Mouse (Mus musculus) right cerebral cortex, postnatal 36 days (tissue): ENCODE data around the gene Zbtb22.

Source experiments
- DNase-seq, 2 experiments: peaks; one replicate each; pipeline ENCODE4 v3.0.0; 2022; ENCODE audit warnings: low spot score in 2 of 2, mixed read lengths in 1 of 2

Gene Zbtb22

DNA sequence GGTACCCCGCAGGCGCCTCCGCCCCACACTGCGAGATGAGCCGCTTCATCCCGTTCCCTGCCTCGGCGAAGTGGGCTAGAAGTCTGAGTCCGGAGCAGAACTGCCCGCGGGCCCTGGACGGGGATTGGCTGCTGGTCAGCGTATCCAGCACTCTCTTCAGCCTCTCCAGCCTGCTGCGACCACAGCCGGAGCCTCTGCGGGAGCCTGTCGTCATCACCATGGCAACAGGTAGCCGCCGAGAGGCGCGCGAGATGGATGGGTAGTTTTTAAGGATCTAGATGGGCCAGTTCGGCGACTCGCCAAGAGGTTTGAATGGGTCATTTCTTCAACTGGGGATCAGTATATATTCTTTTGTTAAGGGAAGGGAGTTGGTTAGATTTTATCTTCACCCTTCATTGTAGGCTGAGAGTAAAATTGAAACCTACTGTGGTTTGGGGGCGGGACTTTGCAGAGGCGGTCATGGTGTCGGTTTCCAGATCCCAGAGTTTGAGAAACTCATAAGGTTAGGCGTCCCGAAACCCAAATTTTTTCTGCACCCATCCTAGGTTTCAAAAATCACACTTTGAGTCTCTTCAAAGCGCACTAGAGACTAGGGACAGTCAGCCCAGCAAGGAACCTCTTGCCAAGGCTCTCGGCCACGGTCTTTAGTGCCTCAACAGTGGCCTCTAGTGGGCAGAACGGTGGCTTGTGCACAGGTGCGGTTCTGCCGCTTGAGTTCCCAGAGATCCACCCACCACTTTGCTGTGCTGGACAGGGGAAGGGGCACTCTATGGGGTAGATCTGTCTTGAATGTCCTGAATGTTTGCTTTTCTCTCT, 4.8 kb downstream of the Zbtb22 start:
- DNase-seq, result peak; percentile 63 to 65

DNA sequence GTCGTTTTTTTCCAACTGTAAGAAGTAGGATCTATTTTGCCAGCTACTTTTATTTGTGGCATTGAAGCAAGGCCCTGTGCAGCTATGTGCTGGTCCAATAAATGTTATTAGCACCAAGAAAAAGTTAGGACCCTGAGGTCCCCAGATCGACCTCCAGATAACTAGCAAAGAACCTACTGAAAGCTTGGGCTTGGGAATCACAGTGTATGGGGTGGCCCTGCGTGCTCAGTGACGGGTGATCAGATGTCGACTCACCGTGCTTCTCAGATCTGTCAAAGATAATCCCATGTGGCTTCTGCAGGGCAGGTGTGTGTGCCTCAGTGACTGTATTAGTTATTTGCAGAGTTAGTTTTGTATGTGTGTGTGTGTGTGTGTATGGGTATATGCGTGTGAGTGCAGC, 5.7 kb downstream of the Zbtb22 start:
- no peak for DNase-seq

- no peak for DNase-seq
Observed at GRCm38 (mm10) chr17:33924577-33925283, 9.0 kb downstream of the Zbtb22 start.

DNA sequence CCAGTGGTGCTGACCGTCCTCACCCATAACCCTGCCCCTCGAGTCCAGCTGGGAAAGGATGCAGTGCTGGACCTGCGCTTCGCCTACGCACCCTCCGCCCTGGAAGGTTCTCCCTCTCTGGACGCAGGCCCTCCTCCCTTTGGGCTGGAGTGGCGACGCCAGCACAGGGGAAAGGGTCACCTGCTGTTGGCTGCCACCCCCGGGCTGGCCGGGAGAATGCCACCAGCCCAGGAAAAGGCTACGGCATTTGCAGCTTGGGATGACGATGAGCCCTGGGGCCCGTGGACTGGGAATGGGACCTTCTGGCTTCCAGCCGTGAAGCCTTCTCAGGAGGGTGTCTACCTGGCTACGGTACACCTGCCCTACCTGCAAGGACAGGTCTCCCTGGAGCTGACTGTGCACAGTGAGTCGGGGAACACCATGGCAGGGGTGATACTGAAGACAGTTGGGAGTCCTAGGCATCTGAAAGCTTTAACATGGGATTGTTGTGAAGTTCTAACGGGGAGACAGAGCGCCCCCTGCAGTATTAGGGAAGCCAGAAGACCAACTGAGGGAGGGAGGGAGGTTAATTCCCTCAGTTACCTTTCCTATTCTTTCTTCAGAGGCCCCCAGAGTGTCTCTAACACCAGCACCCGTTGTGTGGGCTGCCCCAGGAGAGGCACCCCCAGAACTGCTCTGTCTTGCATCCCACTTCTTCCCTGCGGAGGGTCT, 9.9 kb downstream of the Zbtb22 start:
- no peak for DNase-seq

DNA sequence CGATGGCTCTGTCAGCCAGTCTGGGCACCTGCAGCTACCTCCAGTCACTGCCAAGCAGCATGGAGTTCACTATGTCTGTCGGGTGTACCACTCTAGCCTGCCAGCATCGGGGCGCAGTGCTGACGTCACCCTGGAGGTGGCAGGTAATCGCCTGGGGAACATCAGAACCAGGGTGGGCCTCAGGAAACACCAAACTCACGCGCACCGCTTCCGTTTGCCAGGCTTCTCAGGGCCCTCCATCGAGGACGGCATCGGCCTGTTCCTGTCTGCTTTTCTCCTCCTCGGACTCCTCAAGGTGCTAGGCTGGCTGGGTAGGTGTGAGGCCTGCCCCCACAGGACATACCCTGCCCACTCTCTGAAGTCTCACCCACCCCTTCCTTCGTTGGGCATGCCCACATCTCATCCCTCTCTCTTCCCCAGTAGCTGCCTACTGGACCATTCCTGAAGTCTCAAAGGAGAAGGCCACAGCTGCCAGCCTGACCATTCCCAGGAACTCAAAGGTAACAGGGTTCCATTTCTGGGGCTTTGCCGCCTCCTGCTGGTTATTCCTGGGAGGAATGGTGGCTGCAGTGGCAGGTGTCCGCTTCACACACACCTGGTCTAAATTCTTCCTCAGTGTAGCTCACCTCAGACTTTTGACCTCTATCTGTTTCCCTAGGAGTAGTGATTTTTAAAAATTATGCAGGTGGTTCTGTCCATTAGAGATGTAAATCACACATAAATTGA, 10.7 kb downstream of the Zbtb22 start:
- DNase-seq, result no peak

DNA sequence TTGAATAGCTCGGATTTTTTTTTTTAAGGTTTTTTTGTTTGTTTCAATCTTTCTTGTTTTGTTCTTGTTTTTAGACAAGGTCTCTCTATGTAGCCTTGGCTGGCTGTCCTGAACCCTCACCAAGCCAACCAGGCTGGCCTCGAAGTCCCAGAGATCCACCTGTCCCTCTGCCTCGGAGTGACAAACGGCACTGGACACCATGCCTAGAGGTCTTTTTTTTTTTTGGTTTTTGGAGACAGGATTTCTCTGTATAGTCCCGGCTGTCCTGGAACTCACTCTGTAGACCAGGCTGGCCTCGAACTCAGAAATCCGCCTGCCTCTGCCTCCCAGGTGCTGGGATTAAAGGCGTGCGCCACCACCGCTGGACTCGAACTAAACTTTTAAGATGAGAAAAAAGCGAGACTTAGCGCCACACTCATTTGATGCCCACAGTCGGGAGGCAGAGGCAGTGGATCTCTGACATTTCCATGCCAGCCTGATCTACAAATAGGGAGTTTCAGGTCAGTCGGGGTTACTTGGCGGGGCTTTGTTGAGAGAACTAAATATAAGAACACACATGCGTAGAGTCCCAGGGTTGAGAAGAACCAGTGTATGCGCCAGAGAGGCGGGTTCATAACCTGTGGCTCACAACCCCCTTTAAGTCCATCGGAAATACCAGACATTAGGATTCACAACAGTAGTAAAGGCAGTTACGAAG, 12.7 kb downstream of the Zbtb22 start:
- DNase-seq, result no peak

DNA sequence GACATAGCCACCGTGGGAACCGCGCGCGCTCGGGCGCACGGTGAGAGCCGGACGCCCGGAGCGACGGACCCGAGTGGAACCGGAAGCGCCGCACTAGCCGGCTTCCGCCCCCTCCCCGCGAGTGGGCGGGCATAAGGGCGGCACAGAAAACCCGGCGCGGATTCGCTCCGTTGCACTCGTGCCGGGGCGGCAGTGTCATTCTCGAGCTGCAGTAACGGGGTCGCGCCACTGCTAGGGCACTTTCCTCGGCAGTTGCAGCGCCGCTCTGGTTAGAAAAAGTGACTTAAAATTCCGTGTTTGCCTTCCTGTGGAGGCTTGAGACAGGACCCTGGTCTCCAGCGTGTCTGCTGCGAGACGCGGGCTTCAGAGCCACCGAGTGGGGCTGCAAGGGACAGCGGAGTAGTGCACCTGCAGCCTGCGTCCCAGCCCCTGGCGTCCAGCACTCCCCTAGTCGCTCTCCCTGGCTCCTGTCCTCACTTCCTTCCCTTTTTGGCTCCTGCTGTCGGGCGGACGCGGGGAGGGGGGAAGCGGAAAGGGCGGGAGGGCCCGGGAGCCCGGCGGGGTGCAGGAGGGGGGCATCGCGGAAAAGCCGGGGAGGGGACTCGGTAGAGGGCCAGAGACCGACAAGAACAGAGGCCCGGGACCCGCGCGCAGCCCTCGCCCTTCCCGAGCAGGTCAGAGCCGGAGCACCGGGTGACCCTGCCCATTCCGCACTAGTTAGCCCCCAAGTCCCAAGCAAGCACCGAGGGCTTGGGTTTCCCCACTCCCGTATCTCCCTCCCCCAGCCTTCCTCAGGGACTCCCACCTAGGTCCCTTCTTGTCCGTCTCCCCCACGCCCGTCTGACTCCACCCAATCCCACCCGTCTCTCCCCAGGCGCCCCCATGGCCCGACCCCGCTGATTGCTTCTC, 13.9 kb downstream of the Zbtb22 start, which contains the start of gene Rgl2:
Gene Rgl2 (plus strand): TSS at position 173 of the 909 bp plus-strand sequence.
- DNase-seq, result peak; percentile 81 to 88

- DNase-seq, result peak; percentile 51 to 65
Observed at GRCm38 (mm10) chr17:33930280-33931158, 14.8 kb downstream of the Zbtb22 start.

DNA sequence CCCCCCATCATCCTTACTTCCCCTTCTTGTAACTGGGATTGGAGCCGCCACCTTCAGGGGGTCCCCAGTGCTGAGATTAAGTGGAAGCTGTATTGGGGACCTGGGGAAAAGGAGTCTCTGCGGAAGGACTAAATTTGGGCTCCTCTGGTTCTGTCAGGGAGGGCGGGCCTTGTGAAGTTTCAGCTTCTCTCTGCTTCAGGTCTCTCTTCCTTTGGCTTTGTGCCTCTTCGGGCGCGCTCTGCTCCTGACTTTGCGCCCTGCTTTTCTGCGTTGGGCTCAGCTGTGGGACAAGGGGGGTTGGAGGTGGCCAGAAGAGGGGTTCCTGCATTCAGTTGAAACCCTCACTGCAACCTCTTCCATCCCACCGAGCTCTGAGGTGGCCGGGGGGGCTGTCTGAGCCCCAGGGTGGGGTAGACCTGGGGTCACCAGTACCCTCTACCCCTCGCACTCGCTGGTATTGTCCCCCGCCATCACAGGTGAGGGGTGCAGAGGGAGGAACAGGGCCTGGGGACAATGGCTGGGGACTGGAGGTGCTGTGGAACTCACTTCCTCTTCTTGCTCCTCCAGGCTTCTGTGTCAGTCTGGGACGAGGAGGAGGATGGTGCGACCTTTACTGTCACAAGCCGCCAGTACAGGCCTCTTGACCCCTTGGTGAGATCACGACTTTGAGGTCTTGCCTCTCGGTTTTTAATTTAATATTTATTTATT, 15.6 kb downstream of the Zbtb22 start:
- no peak for DNase-seq

GRCm38 (mm10) chr17:33931947-33932346, 16.2 kb downstream of the Zbtb22 start:
- DNase-seq, result no peak

DNA sequence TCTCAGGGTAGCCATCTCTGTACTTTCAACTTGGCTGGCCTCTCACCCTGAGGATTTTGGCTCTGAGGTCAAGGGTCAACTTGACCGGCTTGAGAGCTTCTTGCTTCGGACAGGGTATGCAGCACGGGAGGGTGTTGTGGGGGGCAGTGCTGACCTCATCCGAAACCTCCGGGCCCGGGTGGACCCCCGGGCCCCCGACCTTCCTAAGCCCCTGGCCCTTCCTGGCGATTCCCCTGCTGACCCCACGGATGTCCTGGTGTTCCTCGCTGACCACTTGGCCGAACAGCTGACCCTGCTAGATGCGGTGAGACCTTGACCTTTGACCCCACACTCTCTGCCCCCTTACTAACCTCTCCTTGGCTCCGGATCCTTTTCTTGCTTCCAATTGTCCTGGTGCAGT, 16.7 kb downstream of the Zbtb22 start:
- no peak for DNase-seq

- no peak for DNase-seq
Observed at GRCm38 (mm10) chr17:33932970-33933369, 17.3 kb downstream of the Zbtb22 start.

DNA sequence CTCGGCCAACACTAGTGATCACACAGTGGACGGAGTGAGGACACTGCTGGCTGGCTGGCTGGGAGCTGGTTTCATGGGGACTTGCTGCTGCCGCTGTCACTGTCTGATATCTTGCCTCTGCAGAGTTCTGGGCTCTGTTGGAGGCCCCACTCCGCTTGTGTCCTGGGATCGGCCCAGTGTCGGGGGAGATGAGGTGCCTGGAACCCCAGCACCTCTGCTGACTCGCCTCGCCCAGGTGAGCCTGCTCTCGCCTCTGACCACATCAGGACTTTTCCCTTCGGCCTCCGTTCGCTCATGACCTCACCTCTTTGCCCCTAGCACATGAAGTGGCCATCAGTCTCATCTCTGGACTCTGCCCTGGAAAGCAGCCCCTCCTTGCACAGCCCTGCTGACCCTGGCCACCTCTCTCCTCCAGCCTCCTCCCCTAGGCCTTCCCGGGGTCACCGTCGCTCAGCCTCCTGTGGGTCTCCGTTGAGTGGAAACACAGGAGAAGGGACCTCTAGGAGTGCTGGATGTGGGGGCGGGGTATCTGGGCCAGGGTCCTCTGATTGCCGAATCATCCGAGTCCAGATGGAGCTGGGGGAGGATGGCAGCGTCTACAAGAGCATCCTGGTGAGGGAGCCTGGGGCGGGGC, 19.8 kb downstream of the Zbtb22 start:
- no peak for DNase-seq

- DNase-seq, result no peak
Observed at GRCm38 (mm10) chr17:33936993-33937392, 21.3 kb downstream of the Zbtb22 start.

DNA sequence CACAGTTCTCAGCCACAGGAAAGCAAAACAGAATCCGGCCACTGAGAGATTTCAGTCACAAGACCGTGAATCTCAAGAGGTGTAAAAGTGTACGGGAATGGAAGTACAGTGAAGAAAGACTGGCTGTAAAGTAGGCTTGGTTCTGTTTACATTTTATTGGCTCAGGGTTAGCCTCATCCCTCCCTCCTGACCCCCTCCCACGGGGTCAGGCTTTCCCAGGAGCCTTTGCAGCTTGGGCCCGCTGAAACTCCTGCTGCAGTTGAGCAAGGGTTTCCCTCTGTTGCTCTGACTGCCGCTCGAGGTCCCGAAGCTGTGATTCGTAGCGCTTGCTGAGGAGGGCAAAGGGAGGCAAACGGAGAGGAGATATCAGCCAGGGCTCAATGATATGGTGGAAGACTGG, 23.1 kb downstream of the Zbtb22 start:
- DNase-seq, result no peak

- peak; percentile 86 to 89 for DNase-seq
Observed at GRCm38 (mm10) chr17:33940206-33940805, 24.6 kb downstream of the Zbtb22 start, which contains the start of the genes Pfdn6 and Wdr46. Gene Pfdn6, minus strand, starts transcription at chr17:33940343. Gene Wdr46, plus strand, starts transcription at chr17:33940660.

DNA sequence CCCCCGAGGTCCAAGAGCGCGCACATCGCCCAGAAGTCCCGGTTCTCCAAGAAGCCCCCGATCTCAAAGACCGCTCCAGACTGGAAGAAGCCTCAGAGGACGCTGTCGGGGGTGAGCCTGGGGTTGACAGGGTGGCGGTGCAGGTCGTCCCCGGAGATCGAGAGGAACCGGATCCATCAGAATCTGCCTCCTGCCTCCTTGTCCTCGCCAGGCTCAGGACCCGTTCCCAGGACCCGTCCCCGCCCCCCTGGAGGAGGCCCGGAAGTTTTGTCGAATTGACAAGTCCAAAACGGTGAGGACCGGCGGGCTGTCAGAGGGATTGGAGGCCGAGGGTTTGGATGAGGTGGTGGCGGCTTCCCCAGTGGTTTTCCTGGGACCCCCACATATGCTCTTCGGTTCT, 25.3 kb downstream of the Zbtb22 start:
- DNase-seq, result no peak
